Mouse (Mus musculus) neural tube, embryonic 13.5 days (tissue): ENCODE measurements around the gene Onecut3. TPM values are rescaled to one million over a fixed set of nuclear protein-coding genes. Genes with fewer than 3 reads are reported as not detected.

Experiments
- ATAC-seq: fragments of 200-750 bp; cut with Nextera tagmentation; 2 replicates; pipeline ENCODE4 v1.8.0; 2017; ENCODE audit warnings: low read depth, mild to moderate bottlenecking, moderate TSS enrichment, moderate library complexity
- H3K27ac ChIP-seq: fragments of 300-500 bp; sonication (generic); replicated peaks from 2 replicates; pipeline ENCODE4 v1.5.1; 2015; ENCODE audit warnings: moderate library complexity, mild to moderate bottlenecking, inconsistent platforms
- H3K27me3 ChIP-seq: fragments of 300-500 bp; sonication (generic); 2 replicates; pipeline ENCODE4 v1.6.1; 2015; ENCODE audit warnings: mild to moderate bottlenecking, inconsistent platforms
- H3K36me3 ChIP-seq: fragments of 300-500 bp; sonication (generic); 2 replicates; pipeline ENCODE4 v1.6.1; 2015; ENCODE audit warnings: mild to moderate bottlenecking, inconsistent platforms
- H3K4me1 ChIP-seq: fragments of 300-500 bp; sonication (generic); replicated peaks from 2 replicates; pipeline ENCODE4 v1.6.1; 2015; ENCODE audit warnings: inconsistent platforms
- H3K4me2 ChIP-seq: fragments of 300-500 bp; sonication (generic); 2 replicates; pipeline ENCODE4 v1.6.1; 2015; ENCODE audit warnings: inconsistent platforms, mild to moderate bottlenecking, moderate library complexity
- H3K4me3 ChIP-seq: fragments of 300-500 bp; sonication (generic); 2 replicates; pipeline ENCODE4 v1.5.1; 2015; ENCODE audit warnings: mild to moderate bottlenecking, inconsistent platforms
- H3K9ac ChIP-seq: fragments of 300-500 bp; sonication (generic); 2 replicates; pipeline ENCODE4 v1.6.1; 2015; ENCODE audit warnings: moderate library complexity, mild to moderate bottlenecking, inconsistent platforms
- H3K9me3 ChIP-seq: fragments of 300-500 bp; sonication (generic); 2 replicates; pipeline ENCODE4 v1.6.1; 2016; ENCODE audit warnings: inconsistent platforms
- WGBS: fragments of 180-500 bp; shearing (Covaris S2); methylation state at CpG from one replicate; pipeline ENCODE4 v1.1.7; 2015; 5-methylcytosine and 5-hydroxymethylcytosine counted together
- polyA plus RNA-seq: library from polyadenylated mRNA; unstranded; fragments of >200 nt; fragmentation: Nextera tagmentation; extraction: Ambion mirVana; gene quantifications from 2 replicates; pipeline ENCODE4 v1.2.1, GENCODE M21; 2015

The Onecut3 gene
- polyA plus RNA-seq, 1 experiment from 2014 or later: 1.2 TPM

GRCm38 (mm10) chr10:80559431-80559830, 64.8 kb downstream of the Onecut3 start:
- Histone ChIP-seq H3K4me3 (no peak overlapping the region), H3K4me1 (peaks cover 54% of the 10 kb centered on the region), H3K36me3 (no peaks in the 10 kb centered on the region), H3K9ac (no peak overlapping the region; the same call in 1 of the 2 replicates), H3K4me2 (peak overlapping the region; percentile 88), H3K27ac (no peak overlapping the region), H3K27me3 (no peaks in the 10 kb centered on the region), H3K9me3 (no peaks in the 10 kb centered on the region)
- ATAC-seq: no peak
- WGBS: 92% methylated on average over 7 of the region's 7 CpGs

DNA sequence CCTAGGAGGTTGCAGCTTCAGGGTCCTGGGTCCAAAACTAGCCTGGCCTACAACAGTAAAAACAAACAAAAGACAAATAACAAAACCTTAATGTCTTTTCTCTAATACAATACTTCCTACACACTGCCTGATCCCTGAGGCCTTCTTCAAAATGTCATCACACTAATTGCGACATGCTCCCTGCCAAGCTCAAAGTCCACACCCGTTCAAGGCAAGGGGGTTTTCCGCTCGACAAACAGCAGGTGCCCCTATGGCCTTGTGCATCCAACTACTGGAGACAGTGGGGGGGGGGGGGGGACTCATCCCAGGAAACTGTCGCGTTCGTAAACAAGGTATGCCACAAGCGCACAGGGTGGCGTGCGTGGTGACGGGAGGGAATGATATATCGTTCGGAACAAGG, 66.0 kb downstream of the Onecut3 start:
- Histone ChIP-seq H3K9me3 (no peaks in the 10 kb centered on the region), H3K9ac (peak overlapping the region; percentile 92), H3K27me3 (no peaks in the 10 kb centered on the region), H3K4me2 (peak overlapping the region; percentile 88), H3K36me3 (no peaks in the 10 kb centered on the region; the same call in 1 of the 2 replicates), H3K27ac (no peak overlapping the region), H3K4me1 (peaks cover 55% of the 10 kb centered on the region), H3K4me3 (peak overlapping the region; percentile 95)
- 0% methylated on average over 13 of the region's 13 CpGs for whole genome bisulfite sequencing
- ATAC-seq: 0 out of 2 replicates have a peak, but pooled peaks have one; percentile 0

- WGBS: under 1% methylated on average over 72 of the region's 72 CpGs
- Histone ChIP-seq H3K4me2 (peak within 1 kb of the TSS; percentile 88), H3K36me3 (no peaks in the 10 kb centered on the region; the same call in 1 of the 2 replicates), H3K4me1 (peaks cover 62% of the 10 kb centered on the region), H3K4me3 (peak within 1 kb of the TSS; percentile 95), H3K27ac (peak within 1 kb of the TSS; percentile 88), H3K9me3 (no peaks in the 10 kb centered on the region), H3K9ac (peak within 1 kb of the TSS; percentile 92), H3K27me3 (no peaks in the 10 kb centered on the region)
- ATAC-seq: peak; percentile 75
Observed at GRCm38 (mm10) chr10:80561116-80561944, 66.7 kb downstream of the Onecut3 start, which contains the start of gene Rexo1. Rexo1 (minus strand) TSS chr10:80561560.

- peaks cover 63% of the 10 kb centered on the region for H3K4me1 ChIP-seq
- ATAC-seq: peak; percentile 68
- peak overlapping the region; percentile 2; the same call in 1 of the 2 replicates for H3K4me3 ChIP-seq
- peak overlapping the region; percentile 45 for H3K4me2 ChIP-seq
- WGBS: 14% methylated on average over 17 of the region's 17 CpGs
- H3K9ac ChIP-seq: peak overlapping the region; percentile 39
- H3K27me3 ChIP-seq: no peaks in the 10 kb centered on the region
- H3K36me3 ChIP-seq: peaks cover 10% of the 10 kb centered on the region
- no peaks in the 10 kb centered on the region for H3K9me3 ChIP-seq
- H3K27ac ChIP-seq: peak overlapping the region; percentile 85
Observed at GRCm38 (mm10) chr10:80566375-80567092, 71.9 kb downstream of the Onecut3 start.

Other genes with a start within 250 kb of the Onecut3 start
- 250 and 275 TPM in 2 replicates for gene Ndufs7, start 245.7 kb upstream of the Onecut3 start, polyA plus RNA-seq
- 31.2 and 33.0 TPM in 2 replicates for gene Gamt, start 233.8 kb upstream of the Onecut3 start, polyA plus RNA-seq
- 59.8 and 66.5 TPM in 2 replicates for gene Dazap1, start 233.3 kb upstream of the Onecut3 start, polyA plus RNA-seq
- 573 and 601 TPM in 2 replicates for gene Rps15, start 202.4 kb upstream of the Onecut3 start, polyA plus RNA-seq
- 153 and 156 TPM in 2 replicates for gene Apc2, start 198.9 kb upstream of the Onecut3 start, polyA plus RNA-seq
- 27.9 and 30.7 TPM in 2 replicates for gene 2310011J03Rik, start 174.3 kb upstream of the Onecut3 start, polyA plus RNA-seq
- gene Pcsk4, start 165.3 kb upstream of the Onecut3 start, polyA plus RNA-seq: 2.9 and 3.6 TPM in 2 replicates
- 3.3 and 4.5 TPM in 2 replicates for gene Reep6, start 164.9 kb upstream of the Onecut3 start, polyA plus RNA-seq
- gene Adamtsl5, start 146.4 kb upstream of the Onecut3 start, polyA plus RNA-seq: 1.6 and 1.8 TPM in 2 replicates
- 1.0 and 1.5 TPM in 2 replicates for gene Plk5, start 138.4 kb upstream of the Onecut3 start, polyA plus RNA-seq
- 15.6 and 16.7 TPM in 2 replicates for gene Mex3d, start 107.2 kb upstream of the Onecut3 start, polyA plus RNA-seq
- 238 and 241 TPM in 2 replicates for gene Mbd3, start 95.3 kb upstream of the Onecut3 start, polyA plus RNA-seq
- gene Uqcr11, start 88.0 kb upstream of the Onecut3 start, polyA plus RNA-seq: 462 and 574 TPM in 2 replicates
- 62.1 and 70.4 TPM in 2 replicates for gene Tcf3, start 61.2 kb upstream of the Onecut3 start, polyA plus RNA-seq
- gene Atp8b3, start 44.3 kb downstream of the Onecut3 start, polyA plus RNA-seq: 1.2 and 1.4 TPM in 2 replicates
- gene Rexo1, start 66.7 kb downstream of the Onecut3 start, polyA plus RNA-seq: 26.8 and 28.0 TPM in 2 replicates
- gene Klf16, start 82.5 kb downstream of the Onecut3 start, polyA plus RNA-seq: 4.9 and 5.5 TPM in 2 replicates
- 108 and 123 TPM in 2 replicates for gene Abhd17a, start 95.5 kb downstream of the Onecut3 start, polyA plus RNA-seq
- gene Scamp4, start 108.0 kb downstream of the Onecut3 start, polyA plus RNA-seq: 62.7 and 64.8 TPM in 2 replicates
- 3.0 and 4.8 TPM in 2 replicates for gene Adat3, start 108.0 kb downstream of the Onecut3 start, polyA plus RNA-seq
- gene Gm49322, start 111.2 kb downstream of the Onecut3 start, polyA plus RNA-seq: 2.8 and 3.7 TPM in 2 replicates
- 98.0 and 110 TPM in 2 replicates for gene Csnk1g2, start 128.0 kb downstream of the Onecut3 start, polyA plus RNA-seq
- 93.9 and 100.0 TPM in 2 replicates for gene Btbd2, start 162.2 kb downstream of the Onecut3 start, polyA plus RNA-seq
- 61.4 and 63.4 TPM in 2 replicates for gene Mknk2, start 183.3 kb downstream of the Onecut3 start, polyA plus RNA-seq
- 46.4 and 55.1 TPM in 2 replicates for gene Mob3a, start 207.1 kb downstream of the Onecut3 start, polyA plus RNA-seq
- 37.2 and 39.1 TPM in 2 replicates for gene Izumo4, start 207.3 kb downstream of the Onecut3 start, polyA plus RNA-seq
- gene Ap3d1, start 247.4 kb downstream of the Onecut3 start, polyA plus RNA-seq: 106 and 114 TPM in 2 replicates